ENCODE assay signal across 14 mouse cellular contexts in the genomic region with DNA sequence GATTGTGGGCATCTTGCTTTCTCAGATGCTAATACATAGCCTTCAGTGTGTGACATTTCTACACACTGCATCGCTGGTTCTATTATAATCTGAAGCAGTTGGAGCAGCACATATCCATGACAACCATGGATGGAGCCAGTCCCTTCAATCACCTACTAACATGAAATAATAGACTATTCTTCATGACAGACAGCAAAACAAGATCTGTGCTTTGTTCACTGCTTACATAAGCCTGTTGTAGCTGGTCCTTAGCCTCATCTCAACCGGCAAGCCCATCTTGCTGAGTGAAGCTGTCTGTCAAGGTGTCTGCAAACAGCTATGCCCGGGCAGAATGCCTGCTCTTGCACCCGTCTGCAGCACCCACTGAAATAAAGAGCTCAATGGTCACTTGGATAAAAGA.
DNase-seq lines count a peak whose midpoint lies in the region; ATAC-seq and TF ChIP-seq lines count a peak whose summit lies in the region.
"Had no signal": no experiment of that assay in that cellular context is flagged by ENCODE, and none has a peak within 500 bp of the region (broad histone marks: within the 10 kb centered on the region; RNA-seq: fewer than 3 reads in every experiment).

No protein-coding gene starts in this region.

- no peak for TF ChIP-seq POLR2A in cerebellum, adult 2 months (IDR thresholded peaks at IDR 0.05; ENCODE audit: borderline replicate concordance, insufficient read depth, low read length)

- no peak overlapping the region for H3K4me2 ChIP-seq in hindbrain, embryonic 11.5 days (replicated peaks; ENCODE audit: low read depth, low read length)
- H3K4me2 ChIP-seq: liver, embryonic 12.5 days; neural tube, embryonic 13.5 days had no signal

- no peaks in the 10 kb centered on the region for H3K36me3 ChIP-seq in hindbrain, embryonic 11.5 days (ENCODE audit: control insufficient read depth, insufficient read depth, low read length)
- H3K36me3 ChIP-seq: liver, embryonic 12.5 days; neural tube, embryonic 13.5 days had no signal

- no peak overlapping the region for H3K9ac ChIP-seq in hindbrain, embryonic 11.5 days (ENCODE audit: low read depth, low read length)
- H3K9ac ChIP-seq: liver, embryonic 12.5 days; neural tube, embryonic 13.5 days had no signal

- no peaks in the 10 kb centered on the region for H3K27me3 ChIP-seq in cerebellum, adult 2 months (ENCODE audit: control insufficient read depth, insufficient read depth, low read length)
- H3K27me3 ChIP-seq in hindbrain, embryonic 11.5 days (ENCODE audit: control insufficient read depth, insufficient read depth, low read length) = no peaks in the 10 kb centered on the region
- H3K27me3 ChIP-seq: CH12.LX; liver, embryonic 12.5 days; neural tube, embryonic 13.5 days had no signal

- H3K9me3 ChIP-seq in hindbrain, embryonic 11.5 days (ENCODE audit: control insufficient read depth, low read length) = no peaks in the 10 kb centered on the region
- H3K9me3 ChIP-seq: liver, embryonic 12.5 days had no signal

- peak; percentile 72; the same call in 1 of the 2 replicates for ATAC-seq in hindbrain, embryonic 11.5 days (ENCODE audit: low FRiP score)
- ATAC-seq: intestine, embryonic 16.5 days; liver, embryonic 12.5 days had no signal

- peaks cover 32% of the 10 kb centered on the region for H3K4me1 ChIP-seq in cerebellum, adult 2 months (ENCODE audit: control insufficient read depth, insufficient read depth, low read length)
- no peaks in the 10 kb centered on the region for H3K4me1 ChIP-seq in hindbrain, embryonic 11.5 days (replicated peaks; ENCODE audit: control insufficient read depth, insufficient read depth, low read length)
- H3K4me1 ChIP-seq: liver, embryonic 12.5 days had no signal

- no peak for TF ChIP-seq CTCF in cerebellum, adult 2 months (IDR thresholded peaks at IDR 0.05; ENCODE audit: borderline replicate concordance, insufficient read depth, low read depth, low read length)

- no peak overlapping the region for H3K4me3 ChIP-seq in cerebellum, adult 2 months (replicated peaks; ENCODE audit: insufficient read depth, low read depth, low read length)
- H3K4me3 ChIP-seq in hindbrain, embryonic 11.5 days (ENCODE audit: low read depth, low read length) = no peak overlapping the region
- H3K4me3 ChIP-seq: liver, embryonic 12.5 days; neural tube, embryonic 13.5 days had no signal

- peak overlapping the region; percentile 29 for H3K27ac ChIP-seq in cerebellum, adult 2 months (ENCODE audit: insufficient read depth, low read length)
- no peak overlapping the region for H3K27ac ChIP-seq in hindbrain, embryonic 11.5 days (ENCODE audit: low read depth, low read length)
- H3K27ac ChIP-seq: liver, embryonic 12.5 days; neural tube, embryonic 13.5 days had no signal

- peak in 1 of 2 experiments; percentile 48 for DNase-seq in cerebellum, adult 2 months
- DNase-seq in cerebellum, adult 9-11 months = no peak
- DNase-seq in frontal cortex, postnatal 36 days (ENCODE audit: low spot score in 2 of 2) = peak; percentile 39 to 54
- no peak for DNase-seq in frontal cortex, postnatal 14 days (ENCODE audit: low spot score in 2 of 2)
- DNase-seq in hindbrain, embryonic 11.5 days (ENCODE audit: low spot score) = peak; percentile 5
- peak; percentile 79 for DNase-seq in layer of hippocampus, adult 9-11 months
- no peak for DNase-seq in embryo, embryonic 10.5 days (ENCODE audit: low spot score)
- DNase-seq in spleen, postnatal 10 days (ENCODE audit: low spot score in 2 of 2) = no peak
- DNase-seq: kidney, postnatal 10 days; lung, postnatal 14 days had no signal

- WGBS in cerebellum, adult 2 months = 17% methylated on average over 4 of the region's 4 CpGs
- WGBS in hindbrain, embryonic 11.5 days = 46% methylated on average over 4 of the region's 4 CpGs

Comparison
In these comparisons a context has a peak if more than half of its experiments do, and no peak if none do; other contexts are left out.
1. DNase-seq: peak in frontal cortex, postnatal 36 days (2 of 2), hindbrain, embryonic 11.5 days (single experiment) and layer of hippocampus, adult 9-11 months (single experiment); none in cerebellum, adult 9-11 months (single experiment), frontal cortex, postnatal 14 days (0 of 2), embryo, embryonic 10.5 days (single experiment) and spleen, postnatal 10 days (0 of 2).